Mouse (Mus musculus): ENCODE results near the gene Rbm7.

DNA sequence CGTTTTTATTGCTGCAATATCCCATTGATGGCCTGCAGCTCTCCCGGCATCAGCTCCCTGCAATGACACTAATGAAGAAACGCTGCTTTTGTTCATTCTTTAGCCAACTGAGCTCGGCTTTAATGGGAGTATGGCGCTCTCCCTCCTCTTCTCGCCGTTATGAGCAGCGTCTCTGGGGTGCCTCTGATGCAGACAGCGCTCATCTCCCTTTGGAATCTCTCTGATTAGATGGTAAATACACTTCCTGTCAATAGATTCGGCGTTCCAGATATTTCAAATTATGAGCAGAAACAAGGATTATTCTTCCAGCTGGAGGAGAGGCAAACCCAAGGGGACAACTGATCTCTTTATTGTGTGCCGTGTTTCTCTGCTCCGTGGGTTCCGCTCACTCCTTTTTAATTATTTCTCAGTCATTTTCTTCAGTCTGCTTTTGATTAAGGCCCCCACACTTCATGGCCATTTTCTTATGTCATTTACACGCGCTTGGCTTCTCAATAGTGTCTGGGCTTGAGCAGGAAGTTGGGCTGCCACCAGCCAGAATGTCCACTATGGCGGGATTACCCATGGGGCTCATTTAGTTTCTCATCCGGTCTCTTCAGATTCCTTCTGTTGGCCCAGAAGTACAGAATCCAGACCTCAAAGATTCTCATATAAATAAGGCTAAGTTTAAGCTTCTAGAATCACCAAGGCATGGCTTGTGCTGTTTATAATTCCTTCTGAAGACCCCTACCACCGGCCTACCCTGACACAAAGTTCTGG lies 22.5 kb upstream of the Rbm7 start:
- TF ChIP-seq CTCF (IDR thresholded peaks at IDR 0.05; ENCODE audit: low read depth) (no peak), EP300 (IDR thresholded peaks at IDR 0.05; ENCODE audit: low read depth) (no peak)

Data from liver, postnatal 0 days (tissue).